Comparison of ENCODE assay signal across 10 mouse cellular contexts in genomic region chr13:45871554-45871953, GRCm38 (mm10).
DNase-seq lines count a peak whose midpoint lies in the region; ATAC-seq and TF ChIP-seq lines count a peak whose summit lies in the region.
"Had no signal": no experiment of that assay in that cellular context is flagged by ENCODE, and none has a peak within 500 bp of the region (broad histone marks: within the 10 kb centered on the region; RNA-seq: fewer than 3 reads in every experiment).

No protein-coding gene starts in this region.

- no peak for DNase-seq in CH12.LX (ENCODE audit: extremely low read depth)
- DNase-seq in spleen, postnatal 4 days (ENCODE audit: low spot score in 2 of 2) = no peak
- DNase-seq in ovary, postnatal 36 days (ENCODE audit: low spot score) = no peak

- TF ChIP-seq POLR2A in CH12.LX (IDR thresholded peaks at IDR 0.05; ENCODE audit: low read depth, low read length) = no peak
- TF ChIP-seq POLR2A in olfactory bulb, adult 2 months (IDR thresholded peaks at IDR 0.05; ENCODE audit: insufficient read depth, low read depth, low read length) = no peak

- H3K36me3 ChIP-seq in heart, embryonic 16.5 days (ENCODE audit: control insufficient read depth, insufficient read depth) = no peaks in the 10 kb centered on the region
- peaks cover 13% of the 10 kb centered on the region; the same call in 1 of the 2 replicates for H3K36me3 ChIP-seq in heart, embryonic 12.5 days
- H3K36me3 ChIP-seq in CH12.LX (replicated peaks in 1 of 2; ENCODE audit: control insufficient read depth in 1 of 2, insufficient read depth in 1 of 2, low read length in 1 of 2) = peaks cover 12 to 54% of the 10 kb centered on the region in 2 experiments
- H3K36me3 ChIP-seq in embryonic facial prominence, embryonic 15.5 days = no peaks in the 10 kb centered on the region
- H3K36me3 ChIP-seq: forebrain, embryonic 15.5 days; neural tube, embryonic 15.5 days had no signal

- no peak for TF ChIP-seq RAD21 in CH12.LX (IDR thresholded peaks at IDR 0.05; ENCODE audit: low read depth, low read length)

- peak overlapping the region; percentile 16; the same call in 1 of the 2 replicates for H3K4me3 ChIP-seq in heart, embryonic 16.5 days (ENCODE audit: low read length)
- H3K4me3 ChIP-seq in heart, embryonic 12.5 days = no peak overlapping the region
- peak overlapping the region; percentile 31 to 44 (median 31) for H3K4me3 ChIP-seq in CH12.LX (replicated peaks in 1 of 3; ENCODE audit: low read depth in 2 of 3, low read length in 2 of 3, poor library complexity in 1 of 3)
- H3K4me3 ChIP-seq in embryonic facial prominence, embryonic 15.5 days (replicated peaks) = 0 out of 2 replicates have a peak overlapping the region, but pooled peaks have one; percentile 17
- no peak overlapping the region for H3K4me3 ChIP-seq in olfactory bulb, adult 2 months (ENCODE audit: insufficient read depth, low read depth, low read length)
- H3K4me3 ChIP-seq: forebrain, embryonic 15.5 days; neural tube, embryonic 15.5 days had no signal

- H3K4me2 ChIP-seq in heart, embryonic 16.5 days (ENCODE audit: low read depth, low read length) = peak overlapping the region; percentile 28; the same call in 1 of the 2 replicates
- H3K4me2 ChIP-seq in heart, embryonic 12.5 days = no peak overlapping the region
- H3K4me2 ChIP-seq in CH12.LX (ENCODE audit: insufficient read depth, low read depth, poor library complexity, severe bottlenecking) = peak overlapping the region; percentile 87
- H3K4me2 ChIP-seq in embryonic facial prominence, embryonic 15.5 days (replicated peaks) = peak overlapping the region; percentile 29; the same call in 1 of the 2 replicates
- H3K4me2 ChIP-seq: forebrain, embryonic 15.5 days; neural tube, embryonic 15.5 days had no signal

- H3K4me1 ChIP-seq in heart, embryonic 16.5 days (ENCODE audit: control insufficient read depth, insufficient read depth, low read length) = peaks cover 8% of the 10 kb centered on the region; the same call in 1 of the 2 replicates
- H3K4me1 ChIP-seq in heart, embryonic 12.5 days (replicated peaks) = peaks cover 4% of the 10 kb centered on the region; the same call in 1 of the 2 replicates
- peaks cover 31 to 89% of the 10 kb centered on the region in 2 experiments for H3K4me1 ChIP-seq in CH12.LX (ENCODE audit: control insufficient read depth in 1 of 2, insufficient read depth in 2 of 2)
- H3K4me1 ChIP-seq in embryonic facial prominence, embryonic 15.5 days = peaks cover 25% of the 10 kb centered on the region
- H3K4me1 ChIP-seq in olfactory bulb, adult 2 months (ENCODE audit: control insufficient read depth, insufficient read depth, low read length) = peaks cover 5% of the 10 kb centered on the region

- H3K79me2 ChIP-seq in CH12.LX (replicated peaks; ENCODE audit: control insufficient read depth, extremely low read depth, insufficient read depth, poor library complexity, severe bottlenecking) = peaks cover 66% of the 10 kb centered on the region

- no peaks in the 10 kb centered on the region for H3K27me3 ChIP-seq in heart, embryonic 16.5 days (ENCODE audit: control insufficient read depth, insufficient read depth, low read length)
- no peaks in the 10 kb centered on the region for H3K27me3 ChIP-seq in heart, embryonic 12.5 days (replicated peaks)
- H3K27me3 ChIP-seq in CH12.LX (replicated peaks) = no peaks in the 10 kb centered on the region
- H3K27me3 ChIP-seq in embryonic facial prominence, embryonic 15.5 days = no peaks in the 10 kb centered on the region
- H3K27me3 ChIP-seq: forebrain, embryonic 15.5 days; neural tube, embryonic 15.5 days had no signal

- peak overlapping the region; percentile 64 for H3K27ac ChIP-seq in heart, embryonic 16.5 days (ENCODE audit: low read length)
- no peak overlapping the region for H3K27ac ChIP-seq in heart, embryonic 12.5 days (ENCODE audit: poor library complexity, severe bottlenecking)
- peak overlapping the region; percentile 98 for H3K27ac ChIP-seq in CH12.LX (ENCODE audit: insufficient read depth, low read depth)
- 0 out of 2 replicates have a peak overlapping the region, but pooled peaks have one; percentile 39 for H3K27ac ChIP-seq in embryonic facial prominence, embryonic 15.5 days (replicated peaks)
- 0 out of 2 replicates have a peak overlapping the region, but pooled peaks have one; percentile 18 for H3K27ac ChIP-seq in olfactory bulb, adult 2 months (ENCODE audit: insufficient read depth, low read depth, low read length)
- H3K27ac ChIP-seq: forebrain, embryonic 15.5 days; neural tube, embryonic 15.5 days had no signal

- in situ Hi-C loops in CH12.LX (cut with MboI; ENCODE audit: low pct_ligation_motif_present, low pct_unique_long_range_greater_than_20kb, low sequenced_read_pairs) = no loop called here

- no peak overlapping the region for H3K9ac ChIP-seq in heart, embryonic 16.5 days (ENCODE audit: low read length)
- H3K9ac ChIP-seq in heart, embryonic 12.5 days = no peak overlapping the region
- peak overlapping the region; percentile 80 for H3K9ac ChIP-seq in CH12.LX (ENCODE audit: insufficient read depth, low read depth)
- no peak overlapping the region for H3K9ac ChIP-seq in embryonic facial prominence, embryonic 15.5 days
- H3K9ac ChIP-seq: forebrain, embryonic 15.5 days; neural tube, embryonic 15.5 days had no signal

- 76% methylated on average over 7 of the region's 7 CpGs for WGBS in heart, embryonic 16.5 days
- WGBS in heart, embryonic 12.5 days = 80% methylated on average over 7 of the region's 7 CpGs
- WGBS in embryonic facial prominence, embryonic 15.5 days = 32% methylated on average over 7 of the region's 7 CpGs
- 79% methylated on average over 7 of the region's 7 CpGs for WGBS in olfactory bulb, adult 2 months

- dilution Hi-C loops in CH12.LX (cut with MboI; ENCODE audit: extremely low pct_ligation_motif_present, extremely low pct_unique_long_range_greater_than_20kb, low sequenced_read_pairs) = no loop called here

- no peak for TF ChIP-seq EP300 in CH12.LX (IDR thresholded peaks at IDR 0.05; ENCODE audit: low read length)

- no peak for ATAC-seq in heart, embryonic 16.5 days (replicated peaks; ENCODE audit: extremely low read depth, insufficient read depth, low FRiP score)
- ATAC-seq in heart, embryonic 12.5 days (ENCODE audit: insufficient number of reproducible peaks, low FRiP score) = no peak
- no peak for ATAC-seq in embryonic facial prominence, embryonic 15.5 days (ENCODE audit: insufficient number of reproducible peaks, low FRiP score, low TSS enrichment, low read depth)
- ATAC-seq in monocyte, adult 5-6 weeks (replicated peaks; ENCODE audit: insufficient number of reproducible peaks, low FRiP score, low TSS enrichment, poor library complexity, severe bottlenecking) = no peak
- ATAC-seq: forebrain, embryonic 15.5 days had no signal

- TF ChIP-seq CTCF in CH12.LX (conservative IDR thresholded peaks at IDR 0.05 in 1 of 2, IDR thresholded peaks at IDR 0.05 in 1 of 2; ENCODE audit: low read depth in 2 of 2, low read length in 2 of 2) = no peak
- TF ChIP-seq CTCF in olfactory bulb, adult 2 months (IDR thresholded peaks at IDR 0.05; ENCODE audit: insufficient read depth, low read depth, low read length) = no peak

- no peaks in the 10 kb centered on the region for H3K9me3 ChIP-seq in heart, embryonic 16.5 days (replicated peaks; ENCODE audit: control insufficient read depth, low read length)
- H3K9me3 ChIP-seq in heart, embryonic 12.5 days (replicated peaks) = no peaks in the 10 kb centered on the region
- H3K9me3 ChIP-seq in CH12.LX (replicated peaks; ENCODE audit: low read length) = no peaks in the 10 kb centered on the region
- no peaks in the 10 kb centered on the region for H3K9me3 ChIP-seq in embryonic facial prominence, embryonic 15.5 days (replicated peaks)
- H3K9me3 ChIP-seq: forebrain, embryonic 15.5 days; neural tube, embryonic 15.5 days had no signal

TF ChIP-seq in CH12.LX, 34 proteins besides CTCF, POLR2A, EP300 and RAD21:
- TF ChIP-seq IRF4 (IDR thresholded peaks at IDR 0.05; ENCODE audit: low read depth, low read length) (no peak), RCOR1 (conservative IDR thresholded peaks at IDR 0.05; ENCODE audit: low read depth, low read length) (no peak), JUN (IDR thresholded peaks at IDR 0.05; ENCODE audit: insufficient read depth, low read depth, low read length) (no peak), ZNF384 (IDR thresholded peaks at IDR 0.05; ENCODE audit: low read depth, low read length) (peak; percentile 93), CHD2 (IDR thresholded peaks at IDR 0.05; ENCODE audit: low read length) (no peak), SMC3 (IDR thresholded peaks at IDR 0.05; ENCODE audit: low read depth, low read length) (no peak)

Comparison
In these comparisons a context has a peak if more than half of its experiments do, and no peak if none do; other contexts are left out.
1. H3K4me3 ChIP-seq: peak in heart, embryonic 16.5 days (single experiment), CH12.LX (3 of 3) and embryonic facial prominence, embryonic 15.5 days (single experiment); none in heart, embryonic 12.5 days (single experiment) and olfactory bulb, adult 2 months (single experiment).